8 mouse cellular contexts compared by ENCODE assay signal in the genomic region with DNA sequence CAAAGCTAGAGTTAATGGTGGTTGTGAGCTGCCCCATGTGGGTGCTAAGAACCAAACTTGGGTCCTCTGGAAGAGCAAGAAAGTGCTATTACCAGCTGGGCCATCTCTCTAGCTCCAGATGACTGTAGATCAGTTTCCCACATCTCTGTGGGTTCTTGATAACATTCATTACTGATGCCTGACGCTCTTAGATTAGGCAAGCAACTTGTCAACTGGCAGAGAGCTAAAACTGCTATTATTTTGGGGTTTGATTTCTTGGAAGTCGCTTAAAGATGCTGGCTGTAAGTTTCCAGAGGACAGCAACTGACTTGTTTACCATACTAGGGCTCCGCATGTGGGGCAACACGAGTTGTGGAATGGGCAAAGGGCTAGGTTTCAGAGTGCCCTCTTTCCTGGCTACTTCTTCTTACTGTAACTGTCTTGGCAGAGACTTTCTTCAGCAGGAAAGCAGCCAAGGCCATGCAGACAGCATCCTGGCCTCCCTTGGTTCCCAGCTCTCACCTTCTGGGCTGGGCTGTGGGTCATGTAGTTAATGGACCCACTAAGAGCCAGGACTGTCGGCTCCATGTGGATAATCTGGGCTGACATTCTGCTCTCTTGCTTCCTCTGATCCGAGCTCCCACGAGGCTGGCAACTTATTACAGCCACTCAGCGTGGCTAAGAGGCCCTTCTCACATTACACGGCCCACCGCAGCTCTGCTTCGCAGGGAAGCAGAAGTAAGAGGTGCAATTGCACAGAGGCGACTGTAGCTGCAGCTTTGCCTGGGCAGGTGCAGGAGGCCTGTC.
DNase-seq lines count a peak whose midpoint lies in the region; ATAC-seq and TF ChIP-seq lines count a peak whose summit lies in the region.

No protein-coding gene starts in this region.

- TF ChIP-seq CTCF in heart, postnatal 0 days (IDR thresholded peaks at IDR 0.05; ENCODE audit: low read depth), result no peak

- no peak for DNase-seq in heart, postnatal 0 days (ENCODE audit: low spot score)
- no peak for DNase-seq in heart, postnatal 36 days
- DNase-seq in cerebellum, adult 8-10 months, result peak; percentile 55
- DNase-seq in layer of hippocampus, postnatal 25 days (ENCODE audit: extremely low spot score in 1 of 2, low spot score in 1 of 2), result no peak
- no peak for DNase-seq in thymus, postnatal 25 days
- DNase-seq in right cerebral cortex, postnatal 25 days, result no peak

- WGBS in heart, postnatal 0 days, result 32% methylated on average over 12 of the region's 12 CpGs

- no peak overlapping the region for H3K4me2 ChIP-seq in heart, postnatal 0 days (ENCODE audit: low read depth, low read length)

- H3K9ac ChIP-seq in heart, postnatal 0 days (replicated peaks; ENCODE audit: low read depth, low read length), result no peak overlapping the region

- H3K4me1 ChIP-seq in heart, postnatal 0 days (ENCODE audit: control insufficient read depth, insufficient read depth), result peaks cover 25% of the 10 kb centered on the region
- H3K4me1 ChIP-seq in megakaryocyte, embryonic 14.5 days, result peaks cover 41% of the 10 kb centered on the region

- intact Hi-C loops in heart, postnatal 36 days (cut with DNase I), result no loop called here

- no peak for TF ChIP-seq EP300 in heart, postnatal 0 days (IDR thresholded peaks at IDR 0.05; ENCODE audit: low read depth)

- no peaks in the 10 kb centered on the region for H3K36me3 ChIP-seq in heart, postnatal 0 days (replicated peaks; ENCODE audit: control insufficient read depth, insufficient read depth, low read length)
- H3K36me3 ChIP-seq in megakaryocyte, embryonic 14.5 days (replicated peaks; ENCODE audit: low read length), result no peaks in the 10 kb centered on the region

- H3K27ac ChIP-seq in heart, postnatal 0 days (ENCODE audit: low read depth), result peak overlapping the region; percentile 46; the same call in 1 of the 2 replicates

- no peak for ATAC-seq in heart, postnatal 0 days (ENCODE audit: insufficient read depth, low read depth)
- ATAC-seq in hematopoietic stem cell, adult 5-6 weeks (replicated peaks in 1 of 2; ENCODE audit: insufficient read depth in 1 of 2, low FRiP score in 2 of 2, low TSS enrichment in 1 of 2, low read depth in 1 of 2, poor library complexity in 2 of 2, severe bottlenecking in 2 of 2), result peak; percentile 57 to 77; a peak in 3 of 4 replicates

- no peaks in the 10 kb centered on the region for H3K27me3 ChIP-seq in heart, postnatal 0 days (ENCODE audit: control insufficient read depth, insufficient read depth, low read length)
- peaks cover 19% of the 10 kb centered on the region for H3K27me3 ChIP-seq in megakaryocyte, embryonic 14.5 days (replicated peaks)

- no peak overlapping the region for H3K4me3 ChIP-seq in heart, postnatal 0 days (ENCODE audit: low read depth, low read length)
- H3K4me3 ChIP-seq in megakaryocyte, embryonic 14.5 days (replicated peaks), result peak overlapping the region; percentile 12

- no peaks in the 10 kb centered on the region for H3K9me3 ChIP-seq in heart, postnatal 0 days (replicated peaks; ENCODE audit: control insufficient read depth, low read length)
- no peaks in the 10 kb centered on the region for H3K9me3 ChIP-seq in megakaryocyte, embryonic 14.5 days
